Mouse (Mus musculus) limb, embryonic 12.5 days (tissue): ENCODE results near the gene Aldh3b2. TPM values are rescaled to one million over a fixed set of nuclear protein-coding genes. Genes with fewer than 3 reads are reported as not detected.

Experiments used
- ATAC-seq: fragments of 200-750 bp; cut with Nextera tagmentation; 2 replicates; pipeline ENCODE4 v1.8.0; 2017; ENCODE audit warnings: low read depth, moderate TSS enrichment; ENCODE audit not compliant: insufficient number of reproducible peaks, insufficient read depth, low FRiP score, low TSS enrichment
- H3K27ac ChIP-seq: fragments of 300-500 bp; sonication (generic); 2 replicates; pipeline ENCODE4 v1.5.1; 2016; ENCODE audit warnings: mild to moderate bottlenecking, moderate library complexity
- H3K27me3 ChIP-seq: fragments of 300-500 bp; sonication (generic); 2 replicates; pipeline ENCODE4 v1.6.1; 2016; ENCODE audit warnings: mild to moderate bottlenecking, moderate library complexity
- H3K36me3 ChIP-seq: fragments of 300-500 bp; sonication (generic); 2 replicates; pipeline ENCODE4 v1.6.1; 2016; ENCODE audit warnings: mild to moderate bottlenecking, moderate library complexity
- H3K4me1 ChIP-seq: fragments of 300-500 bp; sonication (generic); replicated peaks from 2 replicates; pipeline ENCODE4 v1.6.1; 2016
- H3K4me2 ChIP-seq: fragments of 300-500 bp; sonication (generic); 2 replicates; pipeline ENCODE4 v1.6.1; 2016; ENCODE audit warnings: mild to moderate bottlenecking, moderate library complexity
- H3K4me3 ChIP-seq: fragments of 300-500 bp; sonication (generic); replicated peaks from 2 replicates; pipeline ENCODE4 v1.5.1; 2016; ENCODE audit warnings: mild to moderate bottlenecking
- H3K9ac ChIP-seq: fragments of 300-500 bp; sonication (generic); replicated peaks from 2 replicates; pipeline ENCODE4 v1.6.1; 2016; ENCODE audit warnings: mild to moderate bottlenecking, moderate library complexity
- H3K9me3 ChIP-seq: fragments of 300-500 bp; sonication (generic); 2 replicates; pipeline ENCODE4 v1.6.1; 2016; ENCODE audit warnings: mild to moderate bottlenecking, moderate library complexity
- WGBS: fragments of 180-500 bp; shearing (Covaris S2); methylation state at CpG from one replicate; pipeline ENCODE4 v1.1.7; 2016; 5-methylcytosine and 5-hydroxymethylcytosine counted together
- polyA plus RNA-seq: library from polyadenylated mRNA; unstranded; fragments of >200 nt; fragmentation: Nextera tagmentation; extraction: Ambion mirVana; gene quantifications from 2 replicates; pipeline ENCODE4 v1.2.1, GENCODE M21; 2016

The Aldh3b2 gene
- polyA plus RNA-seq = 2.7 and 3.6 TPM in 2 replicates

DNA sequence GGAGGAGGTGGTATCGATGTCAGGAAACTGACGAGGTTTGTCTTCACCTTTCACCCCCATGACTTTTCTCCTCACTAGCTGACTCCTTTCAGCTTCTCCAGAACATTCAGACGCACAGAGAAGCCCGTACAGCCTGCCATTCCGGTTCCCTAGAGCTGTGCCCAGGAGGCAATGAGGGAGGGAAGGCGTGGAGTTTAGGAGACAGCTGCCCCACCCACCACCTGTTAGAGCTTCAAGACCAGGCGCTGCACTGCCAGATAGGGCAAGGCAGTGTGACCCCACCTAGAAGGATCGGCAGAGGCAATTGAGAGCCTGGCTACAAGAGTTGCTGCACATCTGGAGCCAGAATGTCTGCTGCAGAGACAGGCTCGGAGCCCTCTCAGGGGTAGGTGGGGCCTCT lies at the start of gene Aldh3b2:
Aldh3b2 (plus strand) TSS at position 100 of the 400 bp plus-strand sequence.
- no peaks in the 10 kb centered on the region for H3K36me3 ChIP-seq
- 0 out of 2 replicates have a peak, but pooled peaks cover 14% of the 10 kb centered on the region for H3K4me1 ChIP-seq
- H3K4me2 ChIP-seq = no peak within 1 kb of the TSS
- no peak for ATAC-seq
- 0 out of 2 replicates have a peak, but pooled peaks cover 3% of the 10 kb centered on the region for H3K27me3 ChIP-seq
- no peak within 1 kb of the TSS for H3K4me3 ChIP-seq
- no peak within 1 kb of the TSS for H3K9ac ChIP-seq
- 23% methylated on average over 9 of the region's 9 CpGs for WGBS
- no peaks in the 10 kb centered on the region for H3K9me3 ChIP-seq
- no peak within 1 kb of the TSS for H3K27ac ChIP-seq

DNA sequence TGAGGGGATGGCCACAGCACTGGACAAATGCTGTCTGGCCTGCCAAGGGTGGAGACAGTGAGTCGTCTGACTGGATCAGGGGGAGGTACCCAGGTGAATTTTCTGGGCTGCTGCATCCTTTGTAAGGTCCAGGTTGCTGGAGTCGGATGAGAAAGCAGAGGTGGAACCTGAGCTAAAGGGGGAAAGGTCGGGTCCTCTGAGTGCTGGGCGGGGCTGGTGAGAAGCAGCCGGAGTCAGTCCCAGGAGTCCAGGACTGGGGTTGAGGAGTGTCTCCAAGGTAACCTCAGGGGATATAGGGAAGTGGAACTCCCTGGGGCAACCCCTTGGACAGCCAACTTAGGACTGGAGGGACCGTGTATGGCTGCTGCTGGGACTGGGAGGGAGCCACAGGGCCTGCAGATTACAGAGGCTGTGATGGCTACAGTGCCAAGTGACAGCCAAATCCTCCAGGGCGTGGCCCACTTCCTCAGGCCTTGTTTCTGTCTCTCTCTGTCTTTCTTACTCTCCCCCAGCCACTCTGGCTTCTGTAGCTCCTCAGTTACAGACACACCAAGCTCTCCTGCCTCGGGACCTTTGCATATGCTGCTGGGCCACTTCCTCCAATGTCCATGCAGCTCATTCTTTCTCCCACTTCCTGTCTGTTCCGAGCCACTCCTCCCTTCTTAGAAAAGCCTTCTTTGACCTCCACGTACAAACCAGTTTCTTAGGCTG lies 49.3 kb upstream of the Aldh3b2 start:
- no peaks in the 10 kb centered on the region for H3K9me3 ChIP-seq
- H3K4me1 ChIP-seq = no peaks in the 10 kb centered on the region; the same call in 1 of the 2 replicates
- H3K9ac ChIP-seq = no peak overlapping the region
- H3K36me3 ChIP-seq = no peaks in the 10 kb centered on the region
- 53% methylated on average over 10 of the region's 10 CpGs for WGBS
- peak overlapping the region; percentile 35; the same call in 1 of the 2 replicates for H3K27ac ChIP-seq
- H3K27me3 ChIP-seq = no peaks in the 10 kb centered on the region
- no peak overlapping the region for H3K4me2 ChIP-seq
- H3K4me3 ChIP-seq = no peak overlapping the region
- ATAC-seq = no peak

- WGBS = 58% methylated on average over 13 of the region's 13 CpGs
- H3K4me1 ChIP-seq = no peaks in the 10 kb centered on the region; the same call in 1 of the 2 replicates
- H3K9ac ChIP-seq = no peak overlapping the region
- no peak overlapping the region for H3K4me3 ChIP-seq
- no peak overlapping the region for H3K4me2 ChIP-seq
- ATAC-seq = peak; percentile 24; the same call in 1 of the 2 replicates
- H3K9me3 ChIP-seq = no peaks in the 10 kb centered on the region
- peak overlapping the region; percentile 35; the same call in 1 of the 2 replicates for H3K27ac ChIP-seq
- H3K36me3 ChIP-seq = no peaks in the 10 kb centered on the region
- H3K27me3 ChIP-seq = no peaks in the 10 kb centered on the region
These were observed 48.5 kb upstream of the Aldh3b2 start for GRCm38 (mm10) chr19:3923586-3923985.

GRCm38 (mm10) chr19:3924190-3924589 lies 47.9 kb upstream of the Aldh3b2 start:
- Histone ChIP-seq H3K9ac (no peak overlapping the region), H3K4me1 (peaks cover 1% of the 10 kb centered on the region), H3K27ac (peak overlapping the region; percentile 13; the same call in 1 of the 2 replicates), H3K36me3 (no peaks in the 10 kb centered on the region), H3K27me3 (no peaks in the 10 kb centered on the region), H3K9me3 (no peaks in the 10 kb centered on the region), H3K4me2 (no peak overlapping the region), H3K4me3 (no peak overlapping the region)
- no peak for ATAC-seq
- WGBS = 83% methylated on average over 8 of the region's 8 CpGs

- Histone ChIP-seq H3K9ac (no peak overlapping the region), H3K4me2 (no peak overlapping the region), H3K36me3 (no peaks in the 10 kb centered on the region), H3K27me3 (no peaks in the 10 kb centered on the region), H3K4me1 (peaks cover 7% of the 10 kb centered on the region), H3K27ac (no peak overlapping the region), H3K4me3 (no peak overlapping the region), H3K9me3 (no peaks in the 10 kb centered on the region)
- 93% methylated on average over 7 of the region's 7 CpGs for WGBS
- ATAC-seq = no peak
These were observed 47.3 kb upstream of the Aldh3b2 start for GRCm38 (mm10) chr19:3924868-3925267.

GRCm38 (mm10) chr19:3925859-3926258 lies 46.3 kb upstream of the Aldh3b2 start:
- H3K27me3 ChIP-seq = no peaks in the 10 kb centered on the region
- H3K9ac ChIP-seq = no peak overlapping the region
- 82% methylated on average over 6 of the region's 6 CpGs for WGBS
- no peak overlapping the region for H3K4me2 ChIP-seq
- H3K4me3 ChIP-seq = no peak overlapping the region
- no peak for ATAC-seq
- H3K9me3 ChIP-seq = no peaks in the 10 kb centered on the region
- no peaks in the 10 kb centered on the region for H3K36me3 ChIP-seq
- H3K27ac ChIP-seq = no peak overlapping the region
- peaks cover 7% of the 10 kb centered on the region for H3K4me1 ChIP-seq

- no peaks in the 10 kb centered on the region for H3K36me3 ChIP-seq
- no peak overlapping the region for H3K4me3 ChIP-seq
- no peaks in the 10 kb centered on the region for H3K9me3 ChIP-seq
- no peak overlapping the region for H3K27ac ChIP-seq
- H3K4me2 ChIP-seq = no peak overlapping the region
- 62% methylated on average over 3 of the region's 3 CpGs for WGBS
- H3K4me1 ChIP-seq = peaks cover 7% of the 10 kb centered on the region
- H3K27me3 ChIP-seq = no peaks in the 10 kb centered on the region
- no peak overlapping the region for H3K9ac ChIP-seq
- no peak for ATAC-seq
These were observed 45.8 kb upstream of the Aldh3b2 start for GRCm38 (mm10) chr19:3926279-3926678.

DNA sequence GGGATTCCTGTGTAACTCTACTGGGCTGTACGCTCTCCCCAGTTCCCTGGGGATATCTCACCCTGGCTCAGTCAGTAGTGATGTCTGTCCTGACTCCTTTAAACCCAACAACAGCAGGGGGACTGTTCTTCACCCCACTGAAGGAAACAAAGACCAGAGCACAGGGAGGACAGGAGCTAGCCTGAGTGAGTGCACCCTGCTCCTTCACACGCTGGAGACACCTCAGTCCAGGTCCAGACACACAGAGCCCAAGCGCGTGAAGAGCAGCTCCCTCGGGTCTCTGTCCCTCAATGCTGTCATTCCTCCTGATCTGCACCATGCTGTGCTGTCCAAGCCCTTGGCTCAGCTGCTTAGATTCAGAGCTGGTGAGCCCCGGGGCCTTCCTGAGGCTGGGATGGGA lies 45.4 kb upstream of the Aldh3b2 start:
- H3K27ac ChIP-seq = no peak overlapping the region
- H3K4me1 ChIP-seq = peaks cover 7% of the 10 kb centered on the region
- H3K9ac ChIP-seq = no peak overlapping the region
- H3K36me3 ChIP-seq = no peaks in the 10 kb centered on the region
- H3K27me3 ChIP-seq = no peaks in the 10 kb centered on the region
- WGBS = 69% methylated on average over 6 of the region's 6 CpGs
- no peak overlapping the region for H3K4me3 ChIP-seq
- no peak overlapping the region for H3K4me2 ChIP-seq
- no peak for ATAC-seq
- H3K9me3 ChIP-seq = no peaks in the 10 kb centered on the region

- no peak overlapping the region for H3K27ac ChIP-seq
- WGBS = 85% methylated on average over 4 of the region's 4 CpGs
- no peaks in the 10 kb centered on the region for H3K36me3 ChIP-seq
- ATAC-seq = no peak
- no peak overlapping the region for H3K4me3 ChIP-seq
- no peak overlapping the region for H3K4me2 ChIP-seq
- no peaks in the 10 kb centered on the region for H3K27me3 ChIP-seq
- no peaks in the 10 kb centered on the region for H3K9me3 ChIP-seq
- H3K4me1 ChIP-seq = peaks cover 7% of the 10 kb centered on the region
- H3K9ac ChIP-seq = no peak overlapping the region
These were observed 44.1 kb upstream of the Aldh3b2 start for GRCm38 (mm10) chr19:3927989-3928388.

DNA sequence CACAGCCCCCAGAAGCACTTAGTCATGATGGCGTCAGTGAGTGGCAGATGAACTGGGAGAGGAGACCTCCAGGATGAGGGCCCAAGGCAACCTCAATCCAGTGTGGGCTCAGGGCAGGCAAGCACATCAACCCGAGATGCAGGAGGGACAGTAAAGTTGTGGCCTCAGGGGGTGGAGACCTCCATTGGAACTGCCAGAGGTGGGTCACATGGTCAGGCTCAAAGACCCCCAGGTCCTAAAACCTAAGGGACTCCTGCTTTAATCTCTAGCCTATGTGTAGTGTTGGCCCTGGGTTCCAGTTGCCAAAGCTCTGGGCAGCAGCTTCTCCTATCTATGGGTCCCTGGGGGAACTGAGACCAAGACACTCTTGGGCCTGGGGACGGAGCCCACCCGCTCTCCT lies 43.3 kb upstream of the Aldh3b2 start:
- WGBS = 79% methylated on average over 4 of the region's 4 CpGs
- H3K27ac ChIP-seq = no peak overlapping the region; the same call in 1 of the 2 replicates

DNA sequence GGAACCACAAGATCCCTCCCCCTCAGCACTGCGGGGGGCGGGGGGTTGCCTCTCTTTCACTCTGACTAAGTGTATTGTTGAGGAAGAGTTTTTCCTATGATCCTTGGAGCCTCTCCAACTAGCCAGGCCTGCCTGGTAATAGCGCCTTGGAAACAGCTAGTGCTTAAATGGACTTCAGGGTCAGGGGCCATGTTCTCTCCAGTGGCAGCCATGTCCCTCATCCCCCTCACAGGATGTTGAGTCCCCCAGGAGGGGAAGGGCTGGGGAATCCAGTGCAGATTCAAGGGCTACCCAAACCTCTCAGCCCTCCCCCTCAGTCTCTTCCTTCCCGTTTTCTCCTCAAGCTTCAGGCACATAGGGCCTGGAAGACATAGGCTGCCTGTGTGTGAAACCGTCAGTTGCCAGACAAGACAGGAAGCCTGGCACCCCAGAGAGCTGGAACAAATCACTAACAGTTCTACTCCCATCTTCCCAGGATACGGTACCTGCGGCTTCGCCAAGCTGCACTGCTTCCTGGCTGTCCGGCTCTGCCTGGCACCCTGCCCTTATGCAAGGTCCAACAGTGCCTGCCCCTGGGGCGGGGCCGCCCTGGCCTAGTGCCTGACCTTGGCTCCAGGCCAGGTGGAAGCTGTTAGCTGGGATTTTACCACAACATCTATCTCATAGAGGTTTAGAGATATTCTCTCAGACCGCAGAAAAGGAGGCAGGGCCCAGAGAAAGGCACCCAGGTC lies 42.8 kb upstream of the Aldh3b2 start, which contains the start of gene Aldh3b1:
Aldh3b1 (minus strand) TSS at position 598 of the 731 bp plus-strand sequence.
- Histone ChIP-seq H3K9ac (0 out of 2 replicates have a peak within 1 kb of the TSS, but pooled peaks have one; percentile 4), H3K36me3 (no peaks in the 10 kb centered on the region), H3K4me2 (no peak within 1 kb of the TSS), H3K27me3 (no peaks in the 10 kb centered on the region), H3K4me3 (no peak within 1 kb of the TSS), H3K4me1 (peaks cover 7% of the 10 kb centered on the region), H3K9me3 (no peaks in the 10 kb centered on the region), H3K27ac (peak within 1 kb of the TSS; percentile 69)
- ATAC-seq = no peak
- WGBS = 69% methylated on average over 12 of the region's 12 CpGs

More for the DNA sequence above, 43.3 kb upstream of the Aldh3b2 start:
- H3K36me3 ChIP-seq = no peaks in the 10 kb centered on the region
- peaks cover 7% of the 10 kb centered on the region for H3K4me1 ChIP-seq
- H3K4me3 ChIP-seq = no peak overlapping the region
- H3K27me3 ChIP-seq = no peaks in the 10 kb centered on the region
- no peak overlapping the region for H3K4me2 ChIP-seq
- H3K9me3 ChIP-seq = no peaks in the 10 kb centered on the region
- ATAC-seq = no peak
- no peak overlapping the region for H3K9ac ChIP-seq
